Mouse (Mus musculus): ENCODE results near the gene Casp4. TPM values are rescaled to one million over a fixed set of nuclear protein-coding genes. Genes with fewer than 3 reads are reported as not detected.

Gene Casp4
- 4.7 TPM in 2 replicates for polyA plus RNA-seq (2015; fragmentation: Nextera tagmentation; extraction: Ambion mirVana)

DNA sequence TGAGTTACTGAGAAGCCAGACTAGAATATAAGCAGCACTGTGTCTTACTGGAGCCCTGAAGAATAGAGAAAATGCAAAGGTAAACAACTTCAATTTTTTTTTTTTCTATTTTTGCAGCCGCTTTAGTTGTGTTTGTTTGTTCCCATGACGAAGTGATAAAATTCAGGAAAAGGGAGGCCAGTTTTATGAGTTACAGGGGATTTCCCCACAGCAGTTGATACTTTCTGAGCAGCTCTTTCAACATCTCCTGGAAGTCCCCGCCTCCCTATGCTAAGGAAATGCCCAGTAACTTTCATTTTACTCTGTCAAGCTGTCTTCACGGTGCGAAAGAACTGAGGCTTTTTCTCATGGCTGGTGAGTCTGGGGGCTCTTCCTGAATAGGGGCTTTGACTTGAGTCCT lies at the start of gene Casp4:
Casp4 (plus strand) TSS at position 268 of the 400 bp plus-strand sequence.
- DNase-seq (ENCODE audit: low spot score), result peak; percentile 61
- Histone ChIP-seq H3K4me1 (ENCODE audit: insufficient read depth, low read depth, low read length) (no peaks in the 10 kb centered on the region), H3K4me2 (replicated peaks; ENCODE audit: low read depth, low read length) (peak within 1 kb of the TSS; percentile 19; the same call in 1 of the 2 replicates), H3K4me3 (ENCODE audit: low read depth, low read length) (peak within 1 kb of the TSS; percentile 31; the same call in 1 of the 2 replicates), H3K36me3 (ENCODE audit: insufficient read depth, low read length) (no peaks in the 10 kb centered on the region), H3K27me3 (replicated peaks; ENCODE audit: insufficient read depth, low read length) (no peaks in the 10 kb centered on the region), H3K9me3 (ENCODE audit: low read length) (no peaks in the 10 kb centered on the region), H3K9ac (replicated peaks; ENCODE audit: low read depth) (no peak within 1 kb of the TSS), H3K27ac (ENCODE audit: low read length) (no peak within 1 kb of the TSS)
- 47% methylated on average over 5 of the region's 5 CpGs for WGBS
- ATAC-seq, result peak; percentile 61
- TF ChIP-seq CTCF (IDR thresholded peaks at IDR 0.05) (no peak), EP300 (IDR thresholded peaks at IDR 0.05) (no peak)

GRCm38 (mm10) chr9:5263951-5264475 lies 44.6 kb upstream of the Casp4 start:
- DNase-seq (ENCODE audit: low spot score) (no peak), ATAC-seq (no peak)
- H3K36me3 ChIP-seq (ENCODE audit: insufficient read depth, low read length), result no peaks in the 10 kb centered on the region
- no peak for TF ChIP-seq EP300 (IDR thresholded peaks at IDR 0.05)
- no peak for TF ChIP-seq CTCF (IDR thresholded peaks at IDR 0.05)
- 49% methylated on average over 2 of the region's 2 CpGs for WGBS
- no peak overlapping the region for H3K4me3 ChIP-seq (ENCODE audit: low read depth, low read length)
- no peaks in the 10 kb centered on the region for H3K4me1 ChIP-seq (ENCODE audit: insufficient read depth, low read depth, low read length)
- no peaks in the 10 kb centered on the region for H3K9me3 ChIP-seq (ENCODE audit: low read length)
- H3K27ac ChIP-seq (ENCODE audit: low read length), result no peak overlapping the region
- no peak overlapping the region for H3K4me2 ChIP-seq (replicated peaks; ENCODE audit: low read depth, low read length)
- H3K27me3 ChIP-seq (replicated peaks; ENCODE audit: insufficient read depth, low read length), result no peaks in the 10 kb centered on the region
- H3K9ac ChIP-seq (replicated peaks; ENCODE audit: low read depth), result no peak overlapping the region

GRCm38 (mm10) chr9:5270274-5270673 lies 38.4 kb upstream of the Casp4 start:
- Histone ChIP-seq H3K4me1 (ENCODE audit: insufficient read depth, low read depth, low read length) (no peaks in the 10 kb centered on the region), H3K9ac (replicated peaks; ENCODE audit: low read depth) (no peak overlapping the region), H3K36me3 (ENCODE audit: insufficient read depth, low read length) (no peaks in the 10 kb centered on the region), H3K4me2 (replicated peaks; ENCODE audit: low read depth, low read length) (no peak overlapping the region), H3K4me3 (ENCODE audit: low read depth, low read length) (no peak overlapping the region), H3K9me3 (ENCODE audit: low read length) (no peaks in the 10 kb centered on the region), H3K27me3 (replicated peaks; ENCODE audit: insufficient read depth, low read length) (no peaks in the 10 kb centered on the region), H3K27ac (ENCODE audit: low read length) (no peak overlapping the region)
- TF ChIP-seq EP300 (IDR thresholded peaks at IDR 0.05), result no peak
- no peak for TF ChIP-seq CTCF (IDR thresholded peaks at IDR 0.05)
- ATAC-seq (no peak), DNase-seq (ENCODE audit: low spot score) (no peak)
- WGBS, result 76% methylated on average over 2 of the region's 2 CpGs

DNA sequence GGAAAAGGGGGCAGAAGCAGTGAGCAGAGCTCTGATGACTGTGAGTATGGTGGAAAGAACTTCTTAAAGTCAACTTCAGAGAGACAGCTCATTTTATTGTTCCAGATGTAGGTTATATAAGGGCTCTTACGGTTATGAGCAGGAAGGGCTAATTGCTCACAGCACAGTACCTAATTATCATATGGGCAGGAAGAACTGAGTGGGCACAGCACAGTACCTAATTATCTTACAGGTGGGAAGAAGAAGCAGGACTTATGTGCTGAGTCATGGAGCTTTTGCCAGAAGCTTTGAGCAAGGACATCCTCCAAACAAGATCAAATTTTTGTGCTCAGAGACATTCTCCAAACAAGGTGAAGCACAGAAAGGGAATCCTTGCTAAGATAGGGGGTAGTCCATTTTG lies 37.7 kb upstream of the Casp4 start:
- Histone ChIP-seq H3K27ac (ENCODE audit: low read length) (no peak overlapping the region), H3K27me3 (replicated peaks; ENCODE audit: insufficient read depth, low read length) (no peaks in the 10 kb centered on the region), H3K9ac (replicated peaks; ENCODE audit: low read depth) (no peak overlapping the region), H3K4me3 (ENCODE audit: low read depth, low read length) (no peak overlapping the region), H3K9me3 (ENCODE audit: low read length) (no peaks in the 10 kb centered on the region), H3K4me1 (ENCODE audit: insufficient read depth, low read depth, low read length) (no peaks in the 10 kb centered on the region), H3K4me2 (replicated peaks; ENCODE audit: low read depth, low read length) (no peak overlapping the region), H3K36me3 (ENCODE audit: insufficient read depth, low read length) (no peaks in the 10 kb centered on the region)
- no peak for TF ChIP-seq CTCF (IDR thresholded peaks at IDR 0.05)
- TF ChIP-seq EP300 (IDR thresholded peaks at IDR 0.05), result no peak
- WGBS, result 61% methylated on average over 1 of the region's 1 CpGs
- DNase-seq (ENCODE audit: low spot score), result no peak
- no peak for ATAC-seq

- 41% methylated on average over 6 of the region's 6 CpGs for WGBS
- Histone ChIP-seq H3K4me2 (replicated peaks; ENCODE audit: low read depth, low read length) (no peak overlapping the region), H3K4me1 (ENCODE audit: insufficient read depth, low read depth, low read length) (no peaks in the 10 kb centered on the region), H3K9ac (replicated peaks; ENCODE audit: low read depth) (no peak overlapping the region), H3K4me3 (ENCODE audit: low read depth, low read length) (no peak overlapping the region), H3K9me3 (ENCODE audit: low read length) (no peaks in the 10 kb centered on the region), H3K27ac (ENCODE audit: low read length) (no peak overlapping the region), H3K27me3 (replicated peaks; ENCODE audit: insufficient read depth, low read length) (no peaks in the 10 kb centered on the region), H3K36me3 (ENCODE audit: insufficient read depth, low read length) (no peaks in the 10 kb centered on the region)
- DNase-seq (ENCODE audit: low spot score) (no peak), ATAC-seq (no peak)
- TF ChIP-seq EP300 (IDR thresholded peaks at IDR 0.05) (no peak), CTCF (IDR thresholded peaks at IDR 0.05) (no peak)
Observed at GRCm38 (mm10) chr9:5271334-5271845, 37.2 kb upstream of the Casp4 start.

DNA sequence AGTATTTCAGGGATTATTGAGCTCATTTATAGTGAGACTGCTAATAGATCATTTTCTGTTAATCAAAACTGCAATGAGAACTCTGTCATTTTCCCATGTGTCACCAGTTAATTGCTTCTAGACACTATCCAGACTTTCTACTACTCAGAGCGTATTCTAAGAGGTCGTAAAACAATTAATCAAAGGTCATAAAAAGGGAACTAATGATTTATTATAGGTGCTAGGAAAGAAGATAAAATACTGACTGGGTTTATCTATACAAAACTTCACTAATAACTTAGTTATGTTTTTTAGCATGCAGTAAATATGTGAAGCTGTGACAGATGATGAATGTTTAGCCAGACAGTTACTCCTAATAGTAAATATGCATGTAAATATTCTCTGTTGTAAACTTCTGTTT lies 22.6 kb upstream of the Casp4 start:
- 69% methylated on average over 2 of the region's 2 CpGs for WGBS
- H3K9me3 ChIP-seq (ENCODE audit: low read length), result no peaks in the 10 kb centered on the region
- H3K4me3 ChIP-seq (ENCODE audit: low read depth, low read length), result no peak overlapping the region
- TF ChIP-seq EP300 (IDR thresholded peaks at IDR 0.05) (no peak), CTCF (IDR thresholded peaks at IDR 0.05) (no peak)
- ATAC-seq (no peak), DNase-seq (ENCODE audit: low spot score) (no peak)
- H3K4me1 ChIP-seq (ENCODE audit: insufficient read depth, low read depth, low read length), result no peaks in the 10 kb centered on the region
- H3K9ac ChIP-seq (replicated peaks; ENCODE audit: low read depth), result no peak overlapping the region
- no peaks in the 10 kb centered on the region for H3K27me3 ChIP-seq (replicated peaks; ENCODE audit: insufficient read depth, low read length)
- H3K27ac ChIP-seq (ENCODE audit: low read length), result no peak overlapping the region
- no peak overlapping the region for H3K4me2 ChIP-seq (replicated peaks; ENCODE audit: low read depth, low read length)
- no peaks in the 10 kb centered on the region for H3K36me3 ChIP-seq (ENCODE audit: insufficient read depth, low read length)

GRCm38 (mm10) chr9:5286597-5286996 lies 22.0 kb upstream of the Casp4 start:
- no peak overlapping the region for H3K27ac ChIP-seq (ENCODE audit: low read length)
- H3K9me3 ChIP-seq (ENCODE audit: low read length), result no peaks in the 10 kb centered on the region
- no peak overlapping the region for H3K9ac ChIP-seq (replicated peaks; ENCODE audit: low read depth)
- ATAC-seq (no peak), DNase-seq (ENCODE audit: low spot score) (no peak)
- TF ChIP-seq CTCF (IDR thresholded peaks at IDR 0.05) (no peak), EP300 (IDR thresholded peaks at IDR 0.05) (no peak)
- H3K4me1 ChIP-seq (ENCODE audit: insufficient read depth, low read depth, low read length), result no peaks in the 10 kb centered on the region
- no peaks in the 10 kb centered on the region for H3K36me3 ChIP-seq (ENCODE audit: insufficient read depth, low read length)
- H3K4me3 ChIP-seq (ENCODE audit: low read depth, low read length), result no peak overlapping the region
- no peaks in the 10 kb centered on the region for H3K27me3 ChIP-seq (replicated peaks; ENCODE audit: insufficient read depth, low read length)
- H3K4me2 ChIP-seq (replicated peaks; ENCODE audit: low read depth, low read length), result no peak overlapping the region

All from lung, postnatal 0 days (tissue).